Mouse (Mus musculus): ENCODE measurements around the gene Gm3591. TPM values are rescaled to one million over a fixed set of nuclear protein-coding genes. Genes with fewer than 3 reads are reported as not detected.
A peak's percentile ranks its signal among the peaks of the same experiment; 100 is the strongest.
"Not testable (repeated sequence)": the region's sequence is repeated elsewhere in the genome, so short reads cannot be mapped to it uniquely, and the experiment has no call there.

The Gm3591 gene
- total RNA-seq (2014; rRNA removed): 4.2 and 6.4 TPM in 2 replicates
- polyA plus RNA-seq (2015; fragmentation: Nextera tagmentation; extraction: Ambion mirVana): 6.3 and 8.7 TPM in 2 replicates

GRCm38 (mm10) chr14:6412382-6412781 lies at the start of gene Gm3591:
Gm3591 (minus strand) TSS chr14:6412482.
- WGBS: no CpG with 5 or more reads among the region's 2 CpGs
- not testable (repeated sequence) for H3K27me3 ChIP-seq (ENCODE audit: insufficient read depth, low read length); DNase-seq; H3K9ac ChIP-seq; H3K9me3 ChIP-seq (ENCODE audit: low read length); H3K4me2 ChIP-seq (ENCODE audit: low read depth); H3K36me3 ChIP-seq (ENCODE audit: insufficient read depth); ATAC-seq; H3K4me1 ChIP-seq (ENCODE audit: insufficient read depth); H3K4me3 ChIP-seq (ENCODE audit: low read depth, low read length); H3K27ac ChIP-seq (ENCODE audit: low read depth, low read length)

GRCm38 (mm10) chr14:6444511-6444910 lies 32.2 kb upstream of the Gm3591 start, which contains the start of gene Gm3594:
Gm3594 (minus strand) TSS chr14:6444611.
- H3K4me2 ChIP-seq (ENCODE audit: low read depth): not testable (repeated sequence)

GRCm38 (mm10) chr14:6440774-6441173 lies 28.5 kb upstream of the Gm3591 start:
- 91% methylated on average over 2 of the region's 4 CpGs for WGBS
- not testable (repeated sequence) for DNase-seq, ATAC-seq

More at GRCm38 (mm10) chr14:6444511-6444910, 32.2 kb upstream of the Gm3591 start, which contains the start of gene Gm3594:
- not testable (repeated sequence) for H3K27ac ChIP-seq (ENCODE audit: low read depth, low read length); H3K4me3 ChIP-seq (ENCODE audit: low read depth, low read length); H3K9ac ChIP-seq; ATAC-seq; H3K36me3 ChIP-seq (ENCODE audit: insufficient read depth); H3K4me1 ChIP-seq (ENCODE audit: insufficient read depth); DNase-seq; H3K27me3 ChIP-seq (ENCODE audit: insufficient read depth, low read length); H3K9me3 ChIP-seq (ENCODE audit: low read length)
- WGBS: no CpG with 5 or more reads among the region's 4 CpGs

GRCm38 (mm10) chr14:6440206-6440605 lies 27.9 kb upstream of the Gm3591 start:
- H3K9me3 ChIP-seq (ENCODE audit: low read length); H3K4me2 ChIP-seq (ENCODE audit: low read depth); H3K4me1 ChIP-seq (ENCODE audit: insufficient read depth); ATAC-seq; H3K4me3 ChIP-seq (ENCODE audit: low read depth, low read length); H3K27ac ChIP-seq (ENCODE audit: low read depth, low read length); H3K36me3 ChIP-seq (ENCODE audit: insufficient read depth); DNase-seq; H3K27me3 ChIP-seq (ENCODE audit: insufficient read depth, low read length); H3K9ac ChIP-seq: not testable (repeated sequence)
- WGBS: 60% methylated on average over 1 of the region's 5 CpGs

More at GRCm38 (mm10) chr14:6440774-6441173, 28.5 kb upstream of the Gm3591 start:
- not testable (repeated sequence) for H3K4me3 ChIP-seq (ENCODE audit: low read depth, low read length); H3K9me3 ChIP-seq (ENCODE audit: low read length); H3K4me1 ChIP-seq (ENCODE audit: insufficient read depth); H3K27ac ChIP-seq (ENCODE audit: low read depth, low read length); H3K36me3 ChIP-seq (ENCODE audit: insufficient read depth); H3K27me3 ChIP-seq (ENCODE audit: insufficient read depth, low read length); H3K4me2 ChIP-seq (ENCODE audit: low read depth); H3K9ac ChIP-seq

- not testable (repeated sequence) for H3K36me3 ChIP-seq (ENCODE audit: insufficient read depth)
Measured at GRCm38 (mm10) chr14:6426766-6427165, 14.5 kb upstream of the Gm3591 start.

GRCm38 (mm10) chr14:6426353-6426752 lies 14.1 kb upstream of the Gm3591 start:
- H3K36me3 ChIP-seq (ENCODE audit: insufficient read depth); H3K4me1 ChIP-seq (ENCODE audit: insufficient read depth); H3K27ac ChIP-seq (ENCODE audit: low read depth, low read length); H3K9me3 ChIP-seq (ENCODE audit: low read length); ATAC-seq; H3K27me3 ChIP-seq (ENCODE audit: insufficient read depth, low read length): not testable (repeated sequence)
- whole genome bisulfite sequencing: 16% methylated on average over 22 of the region's 22 CpGs
- Histone ChIP-seq H3K9ac (peak overlapping the region; percentile 37; the same call in 1 of the 2 replicates), H3K4me2 (ENCODE audit: low read depth) (peak overlapping the region; percentile 48), H3K4me3 (ENCODE audit: low read depth, low read length) (peak overlapping the region; percentile 20; the same call in 1 of the 2 replicates)
- DNase-seq: peak; percentile 0

More at GRCm38 (mm10) chr14:6426766-6427165, 14.5 kb upstream of the Gm3591 start:
- H3K27me3 ChIP-seq (ENCODE audit: insufficient read depth, low read length); H3K4me1 ChIP-seq (ENCODE audit: insufficient read depth); H3K27ac ChIP-seq (ENCODE audit: low read depth, low read length); ATAC-seq; H3K9me3 ChIP-seq (ENCODE audit: low read length); H3K4me3 ChIP-seq (ENCODE audit: low read depth, low read length); DNase-seq: not testable (repeated sequence)
- H3K4me2 ChIP-seq (ENCODE audit: low read depth): peak overlapping the region; percentile 48
- 11% methylated on average over 10 of the region's 42 CpGs for WGBS
- peak overlapping the region; percentile 37; the same call in 1 of the 2 replicates for H3K9ac ChIP-seq

- H3K36me3 ChIP-seq (ENCODE audit: insufficient read depth); H3K4me1 ChIP-seq (ENCODE audit: insufficient read depth); H3K4me2 ChIP-seq (ENCODE audit: low read depth); H3K27ac ChIP-seq (ENCODE audit: low read depth, low read length); H3K27me3 ChIP-seq (ENCODE audit: insufficient read depth, low read length); H3K9ac ChIP-seq; ATAC-seq; H3K4me3 ChIP-seq (ENCODE audit: low read depth, low read length); DNase-seq; H3K9me3 ChIP-seq (ENCODE audit: low read length): not testable (repeated sequence)
- 86% methylated on average over 2 of the region's 4 CpGs for WGBS
Measured at GRCm38 (mm10) chr14:6390219-6390618, 22.1 kb downstream of the Gm3591 start, which contains the start of gene Gm16440. Gm16440 (minus strand) TSS chr14:6390319.

Other genes starting within 250 kb of the Gm3591 start
- not detected in 2 replicates for gene Gm21560, start 193.2 kb downstream of the Gm3591 start, total RNA-seq (2014; rRNA removed)
- not detected in 2 replicates for gene Gm21560, start 193.2 kb downstream of the Gm3591 start, polyA plus RNA-seq (2015; fragmentation: Nextera tagmentation; extraction: Ambion mirVana)
- gene Gm3411, start 125.2 kb downstream of the Gm3591 start, total RNA-seq (2014; rRNA removed): 2.5 and 3.5 TPM in 2 replicates
- gene Gm3411, start 125.2 kb downstream of the Gm3591 start, polyA plus RNA-seq (2015; fragmentation: Nextera tagmentation; extraction: Ambion mirVana): 9.5 and 10.3 TPM in 2 replicates
- gene Gm21103, start 107.6 kb downstream of the Gm3591 start, total RNA-seq (2014; rRNA removed): not detected in 2 replicates
- gene Gm21103, start 107.6 kb downstream of the Gm3591 start, polyA plus RNA-seq (2015; fragmentation: Nextera tagmentation; extraction: Ambion mirVana): 0.19 TPM in 1 of 2 replicates, not detected in the other
- gene Gm3618, start 68.8 kb downstream of the Gm3591 start, total RNA-seq (2014; rRNA removed): not detected in 2 replicates
- gene Gm3618, start 68.8 kb downstream of the Gm3591 start, polyA plus RNA-seq (2015; fragmentation: Nextera tagmentation; extraction: Ambion mirVana): not detected in 2 replicates
- not detected in 2 replicates for gene Gm16440, start 22.2 kb downstream of the Gm3591 start, total RNA-seq (2014; rRNA removed)
- not detected in 2 replicates for gene Gm16440, start 22.2 kb downstream of the Gm3591 start, polyA plus RNA-seq (2015; fragmentation: Nextera tagmentation; extraction: Ambion mirVana)
- gene Gm3594, start 32.1 kb upstream of the Gm3591 start, total RNA-seq (2014; rRNA removed): not detected in 2 replicates
- not detected in 2 replicates for gene Gm3594, start 32.1 kb upstream of the Gm3591 start, polyA plus RNA-seq (2015; fragmentation: Nextera tagmentation; extraction: Ambion mirVana)
- gene Gm8356, start 124.8 kb upstream of the Gm3591 start, total RNA-seq (2014; rRNA removed): not detected in 2 replicates
- gene Gm8356, start 124.8 kb upstream of the Gm3591 start, polyA plus RNA-seq (2015; fragmentation: Nextera tagmentation; extraction: Ambion mirVana): not detected in 2 replicates
- gene Gm3629, start 178.1 kb upstream of the Gm3591 start, total RNA-seq (2014; rRNA removed): 0.52 and 1.1 TPM in 2 replicates
- 0.64 and 0.88 TPM in 2 replicates for gene Gm3629, start 178.1 kb upstream of the Gm3591 start, polyA plus RNA-seq (2015; fragmentation: Nextera tagmentation; extraction: Ambion mirVana)
- not detected in 2 replicates for gene Gm3460, start 209.9 kb upstream of the Gm3591 start, total RNA-seq (2014; rRNA removed)
- not detected in 2 replicates for gene Gm3460, start 209.9 kb upstream of the Gm3591 start, polyA plus RNA-seq (2015; fragmentation: Nextera tagmentation; extraction: Ambion mirVana)